Mouse (Mus musculus) hindbrain, embryonic 14.5 days (tissue): ENCODE data around the gene Cep41. TPM values are rescaled to one million over a fixed set of nuclear protein-coding genes. Genes with fewer than 3 reads are reported as not detected.

Source experiments
- ATAC-seq: fragments of 200-750 bp; cut with Nextera tagmentation; 2 replicates; pipeline ENCODE4 v1.8.0; 2017; ENCODE audit warnings: moderate number of reproducible peaks, mild to moderate bottlenecking, moderate TSS enrichment, moderate library complexity; ENCODE audit not compliant: low FRiP score
- DNase-seq: peaks from one replicate; pipeline ENCODE4 v3.0.0-alpha.2; 2015; ENCODE audit warnings: low spot score
- H3K27ac ChIP-seq: fragments of 300-500 bp; sonication (generic); 2 replicates; pipeline ENCODE4 v1.5.1; 2014; ENCODE audit warnings: mild to moderate bottlenecking, moderate library complexity
- H3K27me3 ChIP-seq: fragments of 300-500 bp; sonication (generic); 2 replicates; pipeline ENCODE4 v1.6.1; 2014; ENCODE audit warnings: mild to moderate bottlenecking, low read length, mixed read lengths; ENCODE audit not compliant: control insufficient read depth, insufficient read depth
- H3K36me3 ChIP-seq: fragments of 300-500 bp; sonication (generic); replicated peaks from 2 replicates; pipeline ENCODE4 v1.6.1; 2014; ENCODE audit not compliant: control insufficient read depth, insufficient read depth
- H3K4me1 ChIP-seq: fragments of 300-500 bp; sonication (generic); replicated peaks from 2 replicates; pipeline ENCODE4 v1.6.1; 2014; ENCODE audit warnings: antibody characterized with exemption, low read length, mixed read lengths; ENCODE audit not compliant: control insufficient read depth, insufficient read depth
- H3K4me2 ChIP-seq: fragments of 300-500 bp; sonication (generic); replicated peaks from 2 replicates; pipeline ENCODE4 v1.6.1; 2014; ENCODE audit warnings: mild to moderate bottlenecking, moderate library complexity
- H3K4me3 ChIP-seq: fragments of 300-500 bp; sonication (generic); replicated peaks from 2 replicates; pipeline ENCODE4 v1.5.1; 2014; ENCODE audit warnings: mild to moderate bottlenecking, low read length
- H3K9ac ChIP-seq: fragments of 300-500 bp; sonication (generic); 2 replicates; pipeline ENCODE4 v1.6.1; 2014
- H3K9me3 ChIP-seq: fragments of 300-500 bp; sonication (generic); 2 replicates; pipeline ENCODE4 v1.6.1; 2016; ENCODE audit warnings: low read length; ENCODE audit not compliant: control insufficient read depth
- WGBS: fragments of 180-500 bp; shearing (Covaris S2); extraction: QIAGEN DNeasy Blood & Tissue Kit; methylation state at CpG from one replicate; pipeline ENCODE4 v1.1.7; 2014; 5-methylcytosine and 5-hydroxymethylcytosine counted together
- polyA plus RNA-seq: library from polyadenylated mRNA; unstranded; fragments of >200 nt; fragmentation: Nextera tagmentation; extraction: Ambion mirVana; gene quantifications from 2 replicates; pipeline ENCODE4 v1.2.1, GENCODE M21; 2014

Gene Cep41
- 12.2 and 13.7 TPM in 2 replicates for polyA plus RNA-seq

- Histone ChIP-seq H3K4me2 (peak within 1 kb of the TSS; percentile 69), H3K27me3 (no peaks in the 10 kb centered on the region), H3K4me3 (peak within 1 kb of the TSS; percentile 51), H3K36me3 (no peaks in the 10 kb centered on the region), H3K9ac (peak within 1 kb of the TSS; percentile 68), H3K9me3 (no peaks in the 10 kb centered on the region), H3K27ac (peak within 1 kb of the TSS; percentile 94), H3K4me1 (peaks cover 18% of the 10 kb centered on the region)
- ATAC-seq: peak; percentile 98
- DNase-seq: peak; percentile 99
- under 1% methylated on average over 51 of the region's 52 CpGs for WGBS
Observed at GRCm38 (mm10) chr6:30693350-30693991, at the start of gene Cep41. TSS of gene Cep41 (minus strand) at chr6:30693749.

DNA sequence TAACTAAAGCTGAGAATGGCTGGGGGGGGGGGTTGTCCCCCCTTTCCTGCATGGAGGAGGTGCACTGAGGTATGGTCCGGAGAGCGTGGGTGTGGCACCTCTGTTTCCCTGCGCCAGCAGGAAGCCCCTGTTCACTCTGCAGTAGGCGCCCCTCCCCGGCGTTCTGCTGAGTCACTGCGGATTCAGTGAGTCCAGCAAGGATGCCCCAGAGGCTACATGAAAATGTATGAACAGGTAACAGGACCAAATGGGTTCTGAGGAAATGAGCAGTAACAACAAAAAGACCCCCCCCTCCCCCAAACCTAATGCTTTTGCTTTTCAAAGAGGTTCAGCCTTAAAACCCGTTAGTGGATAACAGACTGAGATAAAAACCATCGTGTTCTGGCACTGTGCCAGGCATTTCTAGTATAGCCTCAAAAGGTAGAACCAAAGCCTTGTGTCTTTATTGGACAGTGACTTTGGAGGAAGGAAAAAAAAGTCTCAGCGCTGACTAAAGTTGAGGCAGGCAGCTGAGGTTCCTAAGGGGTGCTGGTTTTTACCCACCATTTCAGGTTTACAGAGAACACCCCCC is 45.7 kb upstream of the Cep41 start:
- H3K9me3 ChIP-seq: peaks cover 46% of the 10 kb centered on the region
- peak overlapping the region; percentile 74 for H3K4me2 ChIP-seq
- peak overlapping the region; percentile 82 for H3K9ac ChIP-seq
- H3K36me3 ChIP-seq: peaks cover 25% of the 10 kb centered on the region
- peak; percentile 61 for DNase-seq
- H3K27ac ChIP-seq: peak overlapping the region; percentile 87; the same call in 1 of the 2 replicates
- no peaks in the 10 kb centered on the region for H3K27me3 ChIP-seq
- H3K4me1 ChIP-seq: peaks cover 7% of the 10 kb centered on the region
- peak overlapping the region; percentile 65 for H3K4me3 ChIP-seq
- no peak for ATAC-seq
- 49% methylated on average over 10 of the region's 10 CpGs for WGBS

DNA sequence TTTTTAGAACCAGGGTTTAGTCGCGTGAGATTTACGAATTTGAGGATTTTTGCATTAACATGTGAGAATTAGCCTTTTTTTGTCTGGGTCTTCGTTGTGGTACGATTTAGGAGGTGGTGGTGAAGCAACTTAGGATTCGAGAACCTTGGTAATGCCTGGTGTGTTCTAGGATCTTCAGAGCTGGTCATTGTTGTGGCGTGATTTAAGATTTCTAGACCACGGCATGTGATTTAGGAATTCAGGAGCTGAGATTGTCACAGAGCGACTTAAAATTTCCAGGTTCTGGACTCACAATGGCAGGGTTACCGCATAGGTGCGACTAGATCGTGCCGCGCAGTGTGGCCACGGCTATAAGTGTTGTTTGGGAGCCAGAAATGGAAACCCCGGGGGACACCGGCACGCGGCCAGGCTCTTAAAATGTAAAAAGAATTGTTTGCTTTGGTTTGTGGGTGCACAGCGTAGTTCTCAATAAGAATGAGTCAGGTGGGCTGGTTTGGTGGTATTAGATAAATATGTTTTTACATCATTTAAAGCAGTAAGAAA is 45.0 kb upstream of the Cep41 start:
- H3K27ac ChIP-seq: peak overlapping the region; percentile 87
- H3K9me3 ChIP-seq: peaks cover 46% of the 10 kb centered on the region
- 47% methylated on average over 20 of the region's 20 CpGs for WGBS
- H3K9ac ChIP-seq: peak overlapping the region; percentile 82
- peak overlapping the region; percentile 74 for H3K4me2 ChIP-seq
- H3K4me1 ChIP-seq: peaks cover 13% of the 10 kb centered on the region
- no peaks in the 10 kb centered on the region for H3K27me3 ChIP-seq
- peak overlapping the region; percentile 65 for H3K4me3 ChIP-seq
- ATAC-seq (no peak), DNase-seq (no peak)
- peaks cover 18% of the 10 kb centered on the region for H3K36me3 ChIP-seq

DNA sequence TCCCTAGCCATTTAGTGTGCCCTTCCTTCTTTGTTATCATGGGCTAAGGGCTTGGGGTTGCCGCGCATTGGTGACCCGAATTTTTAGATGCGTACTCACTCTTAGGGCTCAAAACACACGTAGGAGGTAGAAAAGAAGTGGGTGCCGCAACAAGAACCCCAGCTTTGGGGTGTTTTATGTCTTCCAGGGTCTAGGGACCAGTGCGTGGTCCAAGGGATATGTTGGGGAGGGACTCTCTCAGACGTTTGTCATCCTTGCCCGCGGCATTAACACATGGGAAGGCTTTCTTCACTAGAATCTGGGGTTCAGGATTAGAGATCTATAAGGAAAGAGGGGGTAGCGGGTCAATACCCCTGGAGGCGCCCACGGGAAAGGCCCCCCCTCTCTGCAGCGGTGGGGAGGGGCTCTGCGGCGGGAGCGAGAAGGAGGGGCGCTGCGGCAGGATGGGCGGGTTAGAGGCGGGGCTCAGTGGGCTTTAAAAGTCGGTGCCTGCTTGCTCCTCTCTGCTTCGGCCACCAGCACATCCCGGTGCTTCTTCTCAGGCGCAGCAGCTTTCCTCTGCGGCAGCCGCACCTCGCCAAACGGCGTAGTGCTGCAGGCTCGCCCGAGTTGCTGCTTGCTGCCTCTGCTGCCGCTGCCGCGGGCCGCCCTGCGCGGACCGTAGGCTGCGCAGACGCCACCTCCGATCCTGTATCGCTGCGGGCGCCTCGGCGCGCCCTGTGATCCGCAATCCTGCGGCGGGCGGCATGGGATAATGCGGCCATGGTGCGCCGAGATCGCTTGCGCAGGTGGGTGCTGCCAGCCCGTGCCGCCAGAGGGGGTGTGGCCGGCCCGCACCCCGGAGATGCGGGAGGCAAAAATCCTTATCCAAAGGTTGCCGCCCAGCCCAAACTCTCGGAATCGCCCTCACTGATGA is 44.3 kb upstream of the Cep41 start:
- Histone ChIP-seq H3K4me3 (peak overlapping the region; percentile 65), H3K4me1 (peaks cover 20% of the 10 kb centered on the region), H3K9me3 (peaks cover 46% of the 10 kb centered on the region), H3K9ac (peak overlapping the region; percentile 82), H3K4me2 (peak overlapping the region; percentile 74), H3K27me3 (no peaks in the 10 kb centered on the region), H3K27ac (peak overlapping the region; percentile 87), H3K36me3 (peaks cover 11% of the 10 kb centered on the region)
- DNase-seq (peak; percentile 79), ATAC-seq (peak; percentile 83)
- WGBS: 45% methylated on average over 60 of the region's 66 CpGs

DNA sequence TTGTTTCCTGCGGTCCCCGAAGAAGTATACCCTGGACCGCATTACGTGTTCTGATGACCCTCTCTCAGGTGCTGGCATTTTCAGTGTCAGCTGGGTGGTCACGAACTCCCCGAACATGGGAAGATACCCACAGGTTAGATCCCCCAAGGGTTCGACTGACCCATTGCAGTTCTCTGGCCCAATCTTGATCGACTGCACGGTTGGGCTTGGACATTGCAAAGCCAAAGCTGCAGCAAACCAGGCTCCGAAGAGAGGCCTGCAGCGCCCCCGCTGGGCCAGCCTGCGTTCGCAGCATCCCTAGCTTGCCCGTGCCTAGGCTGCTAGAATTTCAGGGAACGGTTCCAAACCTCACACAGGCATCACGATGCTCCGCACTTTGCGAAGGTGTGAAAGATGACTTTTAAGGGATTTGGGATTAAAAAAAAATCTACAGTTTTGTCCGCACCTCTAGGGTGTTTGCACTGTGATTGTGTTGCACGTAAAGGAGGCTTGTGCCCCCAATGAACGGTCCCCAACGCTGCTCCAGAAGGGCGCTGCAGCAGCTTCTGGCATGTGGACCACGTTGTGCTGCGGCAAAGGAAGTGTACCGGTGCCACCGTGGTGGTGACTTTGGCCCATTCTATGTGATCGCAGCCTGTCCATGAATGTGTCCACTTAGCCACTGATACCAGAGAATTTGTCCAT is 43.5 kb upstream of the Cep41 start:
- peak overlapping the region; percentile 87 for H3K27ac ChIP-seq
- H3K9ac ChIP-seq: peak overlapping the region; percentile 82
- no peaks in the 10 kb centered on the region for H3K27me3 ChIP-seq
- ATAC-seq: peak; percentile 65
- peak overlapping the region; percentile 74 for H3K4me2 ChIP-seq
- 51% methylated on average over 29 of the region's 29 CpGs for WGBS
- H3K9me3 ChIP-seq: peaks cover 46% of the 10 kb centered on the region
- peaks cover 22% of the 10 kb centered on the region for H3K4me1 ChIP-seq
- DNase-seq: peak; percentile 84
- peaks cover 3% of the 10 kb centered on the region for H3K36me3 ChIP-seq
- H3K4me3 ChIP-seq: peak overlapping the region; percentile 65

DNA sequence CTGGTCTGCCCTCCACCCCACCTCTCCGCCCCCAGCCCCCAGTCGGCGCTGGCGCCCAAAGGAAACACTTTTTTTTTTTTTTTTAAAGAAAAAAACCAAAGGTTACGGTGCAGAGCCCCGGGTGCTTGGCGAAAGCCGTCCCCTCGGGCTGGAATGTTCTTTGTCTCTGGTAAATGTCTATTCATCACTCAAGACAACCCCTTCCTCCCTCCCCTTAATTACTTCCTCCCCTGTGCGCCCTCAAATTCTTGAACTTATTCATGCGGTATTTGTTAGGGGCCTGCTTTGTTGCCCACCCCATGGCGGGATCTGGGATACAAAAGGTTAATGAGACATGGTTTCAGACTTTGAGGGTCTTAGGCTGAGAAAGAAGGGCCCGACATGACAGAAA is 42.8 kb upstream of the Cep41 start:
- Histone ChIP-seq H3K36me3 (no peaks in the 10 kb centered on the region; the same call in 1 of the 2 replicates), H3K9me3 (peaks cover 46% of the 10 kb centered on the region), H3K4me1 (peaks cover 22% of the 10 kb centered on the region), H3K4me3 (no peak overlapping the region), H3K9ac (peak overlapping the region; percentile 1; the same call in 1 of the 2 replicates), H3K27me3 (no peaks in the 10 kb centered on the region), H3K4me2 (peak overlapping the region; percentile 74), H3K27ac (peak overlapping the region; percentile 87)
- DNase-seq (no peak), ATAC-seq (no peak)
- WGBS: 60% methylated on average over 13 of the region's 13 CpGs

DNA sequence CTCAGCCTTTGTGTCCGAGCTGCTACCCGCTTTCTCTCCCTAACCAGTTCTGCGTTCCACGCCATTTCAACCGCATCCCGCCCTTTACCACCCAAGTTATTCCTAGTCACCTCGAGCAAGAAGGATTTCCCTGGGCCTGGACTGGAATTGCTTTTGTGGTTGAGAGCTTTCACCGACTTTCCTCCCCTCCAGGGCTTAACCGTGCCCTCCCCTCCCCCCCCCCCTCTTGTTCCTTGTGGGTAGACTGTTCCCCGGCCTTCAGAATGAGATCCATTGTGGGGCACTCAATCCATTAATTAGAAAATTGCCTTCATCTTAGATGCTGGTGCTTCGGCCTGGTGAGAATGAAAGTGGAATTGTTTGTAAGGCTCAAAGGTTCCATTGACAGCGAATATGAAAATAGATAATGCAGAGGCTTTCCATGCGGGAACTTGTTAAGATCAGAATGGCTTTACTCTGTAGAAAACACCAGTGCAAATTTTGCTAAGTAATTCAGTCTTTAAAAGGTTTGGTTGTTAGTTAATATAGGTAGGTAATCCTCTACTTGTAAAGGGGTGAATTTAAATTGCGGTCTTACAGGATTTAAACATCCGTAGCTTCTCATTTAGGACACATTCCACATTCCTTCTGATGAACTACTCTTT is 42.3 kb upstream of the Cep41 start:
- Histone ChIP-seq H3K4me3 (0 out of 2 replicates have a peak overlapping the region, but pooled peaks have one; percentile 3), H3K27me3 (no peaks in the 10 kb centered on the region), H3K4me2 (peak overlapping the region; percentile 74), H3K4me1 (peaks cover 22% of the 10 kb centered on the region), H3K9ac (no peak overlapping the region; the same call in 1 of the 2 replicates), H3K9me3 (peaks cover 46% of the 10 kb centered on the region), H3K36me3 (no peaks in the 10 kb centered on the region; the same call in 1 of the 2 replicates), H3K27ac (peak overlapping the region; percentile 87)
- 50% methylated on average over 15 of the region's 15 CpGs for WGBS
- DNase-seq: no peak
- ATAC-seq: no peak

DNA sequence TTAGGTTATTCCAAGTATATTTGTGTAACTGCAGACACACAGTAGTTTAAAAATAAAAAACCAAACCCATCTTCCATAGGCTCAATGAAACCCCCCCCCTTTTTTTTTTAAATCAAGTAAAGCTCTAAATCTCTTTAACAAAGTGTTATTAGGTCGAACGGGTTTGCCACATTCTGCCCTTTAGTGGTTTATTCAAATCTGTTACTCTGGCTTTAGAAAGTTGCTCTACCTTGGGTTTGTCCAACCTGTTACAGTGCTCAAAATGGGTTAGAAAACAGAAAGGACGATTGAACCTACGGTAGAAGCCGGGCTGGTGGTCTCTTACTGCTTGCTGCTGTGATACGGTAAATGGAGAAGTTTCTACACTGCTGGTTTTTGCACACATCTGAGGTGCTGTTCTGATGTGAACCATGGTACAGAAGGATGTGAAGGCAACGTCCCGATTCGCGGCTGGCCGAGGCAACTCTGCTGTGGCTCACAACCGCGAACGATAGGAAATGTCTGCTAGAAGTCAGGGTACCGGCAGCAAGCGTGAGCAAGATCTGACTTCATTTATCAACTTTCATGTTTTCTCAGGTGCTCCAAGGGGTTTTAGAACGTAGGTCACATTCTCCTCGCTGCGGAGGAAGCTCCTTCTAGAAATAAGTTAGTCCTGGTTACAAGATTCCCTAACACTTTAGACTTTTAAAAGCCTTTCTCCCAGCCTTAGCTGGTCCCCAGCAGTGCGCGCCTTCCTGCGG is 41.6 kb upstream of the Cep41 start:
- Histone ChIP-seq H3K9ac (no peak overlapping the region; the same call in 1 of the 2 replicates), H3K9me3 (peaks cover 46% of the 10 kb centered on the region), H3K4me1 (peaks cover 22% of the 10 kb centered on the region), H3K36me3 (no peaks in the 10 kb centered on the region), H3K4me2 (peak overlapping the region; percentile 74), H3K27me3 (no peaks in the 10 kb centered on the region), H3K27ac (peak overlapping the region; percentile 59), H3K4me3 (0 out of 2 replicates have a peak overlapping the region, but pooled peaks have one; percentile 3)
- DNase-seq (no peak), ATAC-seq (no peak)
- 49% methylated on average over 22 of the region's 22 CpGs for WGBS
